Mouse (Mus musculus): ENCODE results near the gene Cntnap2.

Cntnap2 gene

DNA sequence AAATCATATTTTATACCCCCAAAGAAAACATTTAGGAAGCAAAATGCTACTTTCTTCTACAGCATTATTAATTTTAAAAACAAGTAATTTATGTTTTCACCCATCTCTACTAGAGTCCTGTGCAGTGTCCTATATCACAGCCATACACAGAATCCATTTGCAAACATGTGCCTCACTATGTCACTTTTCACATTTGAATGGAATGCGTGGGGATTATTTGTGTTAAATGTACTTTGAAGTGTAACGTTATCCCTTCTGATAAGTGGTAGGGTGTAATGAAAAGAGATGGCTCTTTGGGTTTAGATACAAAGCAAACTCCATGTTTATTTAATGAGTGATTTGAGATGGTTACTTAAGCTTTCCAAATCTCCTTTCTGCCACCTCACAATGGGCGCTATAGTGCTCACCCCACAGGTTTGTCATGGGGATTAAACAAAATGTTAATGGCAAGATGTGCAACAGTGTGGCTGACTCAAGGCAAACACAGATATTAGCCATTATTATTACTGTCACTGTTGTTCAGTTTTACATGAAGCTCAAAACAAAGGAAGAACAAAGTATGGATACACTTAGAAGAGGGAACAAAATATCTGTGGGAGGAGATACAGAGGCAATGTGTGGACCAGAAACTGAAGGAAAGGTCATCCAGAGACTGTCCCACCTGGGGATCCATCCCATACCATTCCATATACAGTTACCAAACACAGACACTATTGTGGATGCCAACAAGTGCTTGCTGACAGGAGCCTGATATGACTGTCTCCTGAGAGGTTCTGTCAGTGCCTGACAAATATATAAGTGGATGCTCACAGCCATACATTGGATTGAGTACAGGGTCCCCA, 886.2 kb downstream of the Cntnap2 start:
- no peak for DNase-seq

DNA sequence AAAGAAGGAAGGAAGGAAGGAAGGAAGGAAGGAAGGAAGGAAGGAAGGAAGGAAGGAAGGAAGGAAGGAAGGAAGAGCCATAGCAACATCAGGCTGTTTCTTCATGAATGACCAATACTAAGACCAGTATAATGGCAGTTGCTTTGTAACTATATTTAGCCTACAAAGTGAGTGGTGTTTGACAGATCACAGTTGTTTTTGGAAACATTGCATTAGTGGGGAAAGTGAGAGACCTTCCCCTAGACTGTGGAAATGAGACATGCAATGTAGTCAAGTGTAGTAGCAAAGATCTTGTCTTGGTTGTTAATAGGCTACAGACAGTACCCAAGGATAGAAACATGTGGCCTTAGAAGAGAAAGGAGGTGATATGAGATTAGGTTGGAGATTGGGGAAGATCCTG, 895.6 kb downstream of the Cntnap2 start:
- no peak for DNase-seq

- DNase-seq: no peak
Observed at GRCm38 (mm10) chr6:45964494-45964893, 905.3 kb downstream of the Cntnap2 start.

DNA sequence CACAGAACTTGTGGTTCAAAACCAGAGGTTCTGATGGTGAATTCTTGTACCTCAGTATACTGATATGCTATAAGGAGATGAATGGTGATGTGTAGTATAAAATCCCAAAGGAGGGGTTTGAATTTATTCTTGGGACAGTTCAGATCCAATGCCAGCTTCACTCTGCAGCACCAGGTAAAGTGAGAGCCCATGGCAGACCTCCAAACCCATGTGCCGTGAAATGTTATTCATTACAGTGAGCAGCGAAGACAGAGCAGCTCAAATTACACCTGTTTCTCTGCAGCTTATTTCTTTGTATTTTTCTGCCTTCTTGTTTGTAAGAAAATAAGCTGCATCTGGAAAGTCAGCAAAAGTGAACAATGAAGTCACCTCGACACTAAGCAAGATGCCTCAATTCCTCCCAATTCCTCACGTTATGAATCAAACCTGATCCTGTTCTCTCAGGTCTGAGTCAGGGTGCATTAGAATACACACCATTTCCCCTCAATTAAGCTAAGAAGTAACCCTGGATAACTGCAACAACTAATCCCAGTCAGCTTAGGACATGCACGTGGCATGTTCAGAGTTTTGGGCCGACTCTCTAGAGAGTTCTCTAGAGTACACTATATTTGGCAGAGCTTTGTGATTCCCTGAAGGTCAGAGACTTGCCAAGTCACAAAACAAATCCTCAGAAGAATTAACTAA, 915.5 kb downstream of the Cntnap2 start:
- no peak for DNase-seq

GRCm38 (mm10) chr6:45979171-45979570, 920.0 kb downstream of the Cntnap2 start:
- no peak for DNase-seq

DNA sequence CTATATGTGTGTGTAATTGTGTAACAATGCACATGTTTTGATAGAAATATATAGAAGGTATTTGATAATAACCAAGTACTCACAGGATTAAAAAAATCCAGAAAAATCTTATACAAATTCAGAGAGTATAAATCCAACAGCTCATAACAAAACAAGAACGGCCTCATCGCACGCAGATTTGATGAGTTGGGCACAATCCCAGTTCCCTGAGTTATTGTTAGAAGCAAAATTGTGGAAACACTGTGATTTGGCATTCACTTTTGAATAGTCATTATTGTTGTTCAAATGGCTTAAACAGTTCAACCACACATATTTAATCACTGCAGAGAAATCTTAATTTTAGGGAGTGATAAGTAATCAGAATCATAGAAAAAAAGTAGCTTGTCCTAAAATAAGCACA, 928.9 kb downstream of the Cntnap2 start:
- DNase-seq: no peak

GRCm38 (mm10) chr6:45991086-45991485, 931.9 kb downstream of the Cntnap2 start:
- DNase-seq: no peak

DNA sequence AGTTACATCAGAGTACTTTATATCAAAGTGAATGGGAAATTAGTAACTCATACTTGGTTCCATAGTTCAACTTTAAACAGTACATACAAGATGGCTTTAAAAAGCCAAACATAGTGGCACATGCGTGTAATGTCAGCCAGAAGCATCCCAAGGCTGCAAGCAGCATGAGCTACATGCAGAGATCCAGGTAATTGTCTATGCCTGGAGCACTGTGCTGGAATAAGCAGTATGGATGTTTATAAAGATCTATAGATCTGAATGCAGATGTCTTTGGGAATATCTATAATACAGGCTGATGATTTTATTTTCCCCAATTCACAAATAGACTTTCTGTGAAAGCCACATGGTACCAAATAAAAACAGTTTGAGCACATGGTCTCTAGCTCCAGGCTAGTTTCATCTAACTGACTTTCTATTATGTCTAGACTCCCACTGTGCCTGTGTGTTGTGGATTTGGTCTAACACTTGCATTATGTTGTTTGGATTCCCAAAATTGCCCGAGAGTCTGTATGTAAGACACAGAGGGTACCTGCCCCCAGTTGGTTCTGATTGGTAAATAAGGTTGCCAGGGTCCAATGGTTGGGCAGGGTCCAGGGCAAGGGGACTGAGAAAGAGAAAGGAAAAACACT, 963.5 kb downstream of the Cntnap2 start:
- no peak for DNase-seq

- DNase-seq: no peak
Observed at GRCm38 (mm10) chr6:46031821-46032594, 972.9 kb downstream of the Cntnap2 start.

DNA sequence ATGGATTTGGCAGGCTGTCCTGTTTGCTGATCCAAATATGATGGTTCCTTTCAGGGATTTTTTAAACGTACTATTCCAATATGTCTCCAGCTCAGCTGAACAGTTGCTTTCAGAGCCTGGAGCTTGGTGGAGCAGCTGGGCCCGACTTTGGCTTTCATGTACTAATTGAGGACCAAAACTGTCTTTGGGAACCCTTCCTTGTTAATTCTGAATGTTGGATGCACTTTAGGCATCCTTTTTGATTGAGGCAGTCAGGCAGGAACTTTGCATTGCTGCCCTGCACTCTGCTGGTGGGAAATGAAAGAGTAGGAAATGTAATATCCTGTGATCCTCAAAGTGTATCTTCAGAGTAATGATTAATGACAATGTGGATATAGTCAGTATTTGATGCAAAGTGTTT, 974.0 kb downstream of the Cntnap2 start:
- DNase-seq: no peak

- no peak for DNase-seq
Observed at GRCm38 (mm10) chr6:46040671-46041070, 981.5 kb downstream of the Cntnap2 start.

- no peak for DNase-seq
Observed at GRCm38 (mm10) chr6:46080236-46080635, 1021.1 kb downstream of the Cntnap2 start.

- DNase-seq: no peak
Observed at GRCm38 (mm10) chr6:46081432-46081831, 1022.3 kb downstream of the Cntnap2 start.

DNA sequence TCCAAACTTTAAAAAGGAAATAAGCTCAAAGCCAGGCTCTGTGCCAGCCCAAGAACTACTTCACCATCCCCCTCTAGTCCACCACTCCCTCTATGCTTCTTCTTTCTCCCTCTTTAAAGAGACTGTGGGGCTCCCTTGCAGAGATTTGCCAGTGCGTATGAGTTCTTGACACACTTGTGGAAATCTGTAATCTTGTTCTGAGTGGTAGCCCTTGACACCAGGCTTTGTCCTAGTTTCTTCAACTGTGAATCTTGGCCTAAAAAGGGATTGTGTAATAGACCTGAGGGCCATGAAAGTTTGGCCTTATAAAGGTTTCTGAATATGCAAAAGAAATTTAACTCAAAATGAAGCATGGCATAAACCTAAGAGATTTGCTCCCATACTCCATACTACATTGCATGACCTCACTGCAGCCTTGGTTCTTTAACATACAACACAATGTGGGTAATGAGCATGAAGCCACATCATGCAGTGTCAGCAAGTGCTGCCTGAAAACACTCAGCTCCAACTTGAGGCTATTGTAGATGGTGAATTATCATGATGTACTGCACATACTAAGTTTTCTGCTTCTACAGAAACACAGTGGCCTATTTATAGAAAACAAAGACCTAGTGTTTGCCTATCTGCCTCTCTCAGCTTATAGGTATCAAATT, 1084.2 kb downstream of the Cntnap2 start:
- DNase-seq: no peak

GRCm38 (mm10) chr6:46166837-46167236, 1107.7 kb downstream of the Cntnap2 start:
- no peak for DNase-seq

DNA sequence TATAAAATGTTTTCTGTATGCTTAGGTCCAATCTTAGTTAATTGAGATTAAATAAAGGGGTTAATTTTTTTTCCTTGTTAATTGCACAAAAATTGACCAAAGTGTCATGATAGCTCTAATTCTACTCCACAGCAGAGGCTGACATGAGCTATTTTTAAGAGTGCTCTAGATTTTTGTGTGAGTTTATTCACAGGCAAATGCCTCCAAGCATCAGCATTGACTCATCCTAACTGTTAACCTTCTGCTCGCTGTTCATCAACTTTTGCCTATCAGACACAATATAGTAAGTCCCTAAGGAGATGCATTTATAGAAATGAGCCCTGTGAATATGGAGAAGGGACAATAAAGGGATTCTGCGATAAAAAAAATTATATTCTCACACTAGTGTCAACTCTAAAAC, 1138.1 kb downstream of the Cntnap2 start:
- no peak for DNase-seq

DNA sequence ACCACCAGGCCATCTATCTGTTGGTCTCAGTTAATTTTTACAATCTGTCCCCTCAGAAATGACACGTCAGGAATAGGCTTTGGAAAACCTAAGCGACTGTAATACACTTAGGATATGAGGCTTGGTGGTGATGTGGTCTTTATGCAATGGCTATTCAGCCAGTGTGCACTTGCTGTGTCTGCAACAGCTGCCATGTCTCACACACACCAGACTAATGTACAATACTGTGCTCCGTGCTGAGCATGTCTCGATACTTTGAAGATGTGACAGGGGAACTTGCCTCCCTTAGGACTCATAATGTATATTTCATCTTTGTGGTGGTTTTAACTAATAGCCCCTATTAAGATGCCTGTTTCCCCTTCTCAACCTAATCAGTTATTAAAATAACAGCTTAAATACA, 1142.7 kb downstream of the Cntnap2 start:
- DNase-seq: no peak

DNA sequence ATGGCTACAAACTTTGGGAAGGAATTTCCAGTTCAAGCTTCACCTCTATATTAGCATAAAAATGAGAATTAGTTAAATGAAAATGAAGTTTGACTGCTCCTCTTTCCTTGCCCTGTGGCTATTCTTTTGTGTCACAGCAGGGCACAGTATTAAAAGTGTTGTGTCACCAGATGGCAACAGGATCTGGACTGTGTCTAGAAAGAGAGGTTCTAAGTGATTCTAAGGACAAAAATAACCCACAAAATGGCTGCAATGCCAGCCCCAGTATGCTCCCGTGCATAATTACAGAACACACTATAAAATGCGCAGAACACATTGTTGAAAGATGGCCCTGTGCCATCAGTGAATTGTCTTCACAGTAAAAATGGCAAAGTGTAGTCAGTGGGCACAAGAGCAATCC, 1146.4 kb downstream of the Cntnap2 start:
- no peak for DNase-seq

DNA sequence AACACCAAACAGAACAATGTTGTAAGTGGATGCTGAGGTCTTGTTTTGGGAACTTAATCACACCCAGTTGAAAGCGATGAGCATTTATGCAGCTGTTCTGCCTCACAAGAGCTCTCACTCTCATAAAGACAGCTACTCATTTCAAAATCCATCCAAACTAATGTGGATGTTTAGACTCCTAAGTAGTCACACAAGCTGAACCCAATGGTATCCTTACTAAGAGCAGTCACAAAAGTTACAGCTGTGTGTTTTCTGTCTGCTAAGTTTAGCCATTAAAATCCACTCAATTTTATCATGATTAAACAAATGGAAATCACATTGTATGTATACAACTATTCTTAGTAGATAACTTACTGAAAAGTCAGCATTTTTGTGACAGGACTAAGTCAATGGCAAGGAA, 1173.7 kb downstream of the Cntnap2 start:
- DNase-seq: no peak

GRCm38 (mm10) chr6:46240349-46240748, 1181.2 kb downstream of the Cntnap2 start:
- DNase-seq: no peak

DNA sequence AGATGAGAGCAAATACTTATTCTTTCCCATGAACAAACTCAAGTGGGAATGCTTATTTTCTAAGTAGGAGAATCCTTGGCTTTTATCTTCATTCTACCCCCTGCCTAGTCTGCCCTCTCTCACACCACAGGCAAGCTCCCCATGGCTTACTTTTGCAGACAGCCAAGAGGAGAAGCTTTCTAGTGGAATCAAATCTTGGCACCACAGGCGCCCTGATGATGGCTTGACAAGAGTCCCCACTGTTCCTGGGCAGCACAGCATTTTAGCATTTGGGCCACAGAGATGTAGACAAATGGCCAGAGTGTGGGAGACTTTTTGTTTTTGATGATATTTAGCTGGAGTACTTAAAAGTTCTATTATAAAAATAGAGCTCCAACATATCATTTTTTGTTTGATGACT, 1204.0 kb downstream of the Cntnap2 start:
- DNase-seq: no peak

GRCm38 (mm10) chr6:46346946-46347345, 1287.8 kb downstream of the Cntnap2 start:
- no peak for DNase-seq

DNA sequence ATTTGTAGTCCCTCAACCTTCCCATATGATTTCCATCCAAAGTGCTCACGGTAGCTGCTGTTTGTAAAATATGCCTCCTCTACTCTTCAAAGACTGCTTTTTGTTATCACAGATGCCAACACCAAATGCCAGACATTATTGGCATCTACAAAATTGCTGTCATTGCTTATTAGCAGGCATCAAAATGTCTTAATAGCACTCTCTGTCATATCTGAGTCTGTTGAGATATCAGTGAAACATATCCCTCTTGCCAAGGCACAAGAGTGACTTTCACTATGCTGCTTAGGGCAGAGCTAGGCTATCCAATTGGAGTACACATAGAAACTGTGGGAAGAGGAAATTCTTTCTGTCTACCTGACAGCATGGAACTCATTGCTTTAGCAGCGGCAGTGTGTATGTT, 1301.9 kb downstream of the Cntnap2 start:
- DNase-seq: no peak
